Mouse (Mus musculus) hindbrain, postnatal 0 days (tissue): Measurements from ENCODE around the gene Lamp1. TPM values are rescaled to one million over a fixed set of nuclear protein-coding genes. Genes with fewer than 3 reads are reported as not detected.

ENCODE experiments used
- ATAC-seq: fragments of 200-750 bp; cut with Nextera tagmentation; 2 replicates; pipeline ENCODE4 v1.8.0; 2017; ENCODE audit warnings: mild to moderate bottlenecking, moderate TSS enrichment, moderate library complexity
- DNase-seq: peaks from one replicate; pipeline ENCODE4 v3.0.0-alpha.2; 2015; ENCODE audit warnings: low spot score
- H3K27ac ChIP-seq: fragments of 300-500 bp; sonication (generic); 2 replicates; pipeline ENCODE4 v1.5.1; 2014; ENCODE audit warnings: mild to moderate bottlenecking
- H3K27me3 ChIP-seq: fragments of 300-500 bp; sonication (generic); 2 replicates; pipeline ENCODE4 v1.6.1; 2014; ENCODE audit warnings: low read length, mixed read lengths; ENCODE audit not compliant: insufficient read depth
- H3K36me3 ChIP-seq: fragments of 300-500 bp; sonication (generic); 2 replicates; pipeline ENCODE4 v1.6.1; 2014; ENCODE audit warnings: low read length, mixed read lengths; ENCODE audit not compliant: insufficient read depth
- H3K4me1 ChIP-seq: fragments of 300-500 bp; sonication (generic); 2 replicates; pipeline ENCODE4 v1.6.1; 2014; ENCODE audit warnings: antibody characterized with exemption, low read length, mixed read lengths; ENCODE audit not compliant: insufficient read depth
- H3K4me2 ChIP-seq: fragments of 300-500 bp; sonication (generic); 2 replicates; pipeline ENCODE4 v1.6.1; 2014; ENCODE audit warnings: low read depth, mild to moderate bottlenecking, low read length, moderate library complexity, mixed read lengths
- H3K4me3 ChIP-seq: fragments of 300-500 bp; sonication (generic); 2 replicates; pipeline ENCODE4 v1.5.1; 2014; ENCODE audit warnings: low read length
- H3K9ac ChIP-seq: fragments of 300-500 bp; sonication (generic); replicated peaks from 2 replicates; pipeline ENCODE4 v1.6.1; 2014; ENCODE audit warnings: mild to moderate bottlenecking, low read length, moderate library complexity, mixed read lengths
- H3K9me3 ChIP-seq: fragments of 300-500 bp; sonication (generic); 2 replicates; pipeline ENCODE4 v1.6.1; 2016; ENCODE audit warnings: low read length, mixed read lengths
- CTCF ChIP-seq: IDR thresholded peaks from 2 replicates; pipeline ENCODE4 v1.5.1; 2016; ENCODE audit warnings: antibody characterized with exemption, control low read depth, low read depth
- WGBS: fragments of 180-500 bp; shearing (Covaris S2); extraction: QIAGEN DNeasy Blood & Tissue Kit; methylation state at CpG from one replicate; pipeline ENCODE4 v1.1.7; 2014; 5-methylcytosine and 5-hydroxymethylcytosine counted together
- microRNA counts: library from miRNA; unstranded; fragments of <30 nt; microRNA quantifications from one replicate; lab custom pipeline; 2015
- microRNA-seq, 2 experiments: library from miRNA; unstranded; fragments of <30 nt; microRNA quantifications; one replicate each; pipeline ENCODE4; 2016
- polyA plus RNA-seq: library from polyadenylated mRNA; unstranded; fragments of >200 nt; fragmentation: Nextera tagmentation; extraction: Ambion mirVana; gene quantifications from 2 replicates; pipeline ENCODE4 v1.2.1, GENCODE M21; 2015
- total RNA-seq: library from RNA; depleted of rRNA; stranded (reverse); fragments of >200 nt; gene quantifications from 2 replicates; pipeline ENCODE4 v1.2.3, GENCODE M21; 2014; rRNA removed

Gene Lamp1
- total and polyA plus RNA-seq, 2 experiments from 2014 or later: 341 to 402 TPM

DNA sequence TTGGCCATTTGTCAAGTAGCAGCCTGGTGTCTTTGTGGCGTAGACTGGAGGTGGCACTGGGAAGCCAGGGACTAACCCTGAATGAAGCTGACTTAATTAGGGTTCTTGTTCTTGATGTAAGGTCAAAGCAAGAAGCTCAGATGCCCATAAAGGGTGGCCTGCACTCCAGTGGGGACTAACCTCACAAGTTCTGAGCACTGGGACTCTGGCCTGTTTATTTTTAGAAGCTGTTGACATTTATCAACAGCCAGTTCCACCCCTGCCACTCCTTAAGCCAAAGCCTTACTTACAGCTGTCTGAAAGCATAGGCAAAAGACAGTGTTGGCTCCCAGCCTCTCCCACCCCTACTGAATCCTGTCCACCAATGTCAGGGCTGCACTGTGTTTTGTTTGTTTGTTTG is 50.8 kb downstream of the Lamp1 start:
- no peaks in the 10 kb centered on the region for H3K4me1 ChIP-seq
- H3K9me3 ChIP-seq: no peaks in the 10 kb centered on the region
- no peak overlapping the region for H3K9ac ChIP-seq
- no peaks in the 10 kb centered on the region for H3K27me3 ChIP-seq
- no peak overlapping the region for H3K4me3 ChIP-seq
- H3K4me2 ChIP-seq: no peak overlapping the region
- DNase-seq: no peak
- H3K36me3 ChIP-seq: no peaks in the 10 kb centered on the region
- no peak for TF ChIP-seq CTCF
- no peak overlapping the region for H3K27ac ChIP-seq
- 48% methylated on average over 1 of the region's 1 CpGs for WGBS
- no peak for ATAC-seq

GRCm38 (mm10) chr8:13213479-13214268 is 54.7 kb downstream of the Lamp1 start:
- Histone ChIP-seq H3K4me3 (no peak overlapping the region), H3K27ac (peak overlapping the region; percentile 9; the same call in 1 of the 2 replicates), H3K27me3 (no peaks in the 10 kb centered on the region), H3K9ac (no peak overlapping the region), H3K9me3 (no peaks in the 10 kb centered on the region), H3K36me3 (no peaks in the 10 kb centered on the region), H3K4me1 (no peaks in the 10 kb centered on the region), H3K4me2 (peak overlapping the region; percentile 29; the same call in 1 of the 2 replicates)
- DNase-seq: peak; percentile 91
- WGBS: 25% methylated on average over 10 of the region's 10 CpGs
- peak; percentile 91 for ATAC-seq
- peak; percentile 91 for TF ChIP-seq CTCF

GRCm38 (mm10) chr8:13216386-13216785 is 57.4 kb downstream of the Lamp1 start:
- Histone ChIP-seq H3K36me3 (no peaks in the 10 kb centered on the region), H3K9ac (no peak overlapping the region), H3K4me2 (no peak overlapping the region), H3K9me3 (no peaks in the 10 kb centered on the region), H3K4me3 (no peak overlapping the region), H3K27me3 (no peaks in the 10 kb centered on the region), H3K27ac (no peak overlapping the region), H3K4me1 (no peaks in the 10 kb centered on the region)
- TF ChIP-seq CTCF: no peak
- WGBS: 78% methylated on average over 8 of the region's 8 CpGs
- ATAC-seq (no peak), DNase-seq (no peak)

GRCm38 (mm10) chr8:13217093-13217492 is 58.1 kb downstream of the Lamp1 start:
- no peaks in the 10 kb centered on the region for H3K9me3 ChIP-seq
- TF ChIP-seq CTCF: no peak
- H3K4me1 ChIP-seq: no peaks in the 10 kb centered on the region
- H3K9ac ChIP-seq: no peak overlapping the region
- 71% methylated on average over 5 of the region's 5 CpGs for WGBS
- no peak overlapping the region for H3K27ac ChIP-seq
- DNase-seq (no peak), ATAC-seq (no peak)
- H3K36me3 ChIP-seq: no peaks in the 10 kb centered on the region
- no peak overlapping the region for H3K4me2 ChIP-seq
- no peaks in the 10 kb centered on the region for H3K27me3 ChIP-seq
- no peak overlapping the region for H3K4me3 ChIP-seq

DNA sequence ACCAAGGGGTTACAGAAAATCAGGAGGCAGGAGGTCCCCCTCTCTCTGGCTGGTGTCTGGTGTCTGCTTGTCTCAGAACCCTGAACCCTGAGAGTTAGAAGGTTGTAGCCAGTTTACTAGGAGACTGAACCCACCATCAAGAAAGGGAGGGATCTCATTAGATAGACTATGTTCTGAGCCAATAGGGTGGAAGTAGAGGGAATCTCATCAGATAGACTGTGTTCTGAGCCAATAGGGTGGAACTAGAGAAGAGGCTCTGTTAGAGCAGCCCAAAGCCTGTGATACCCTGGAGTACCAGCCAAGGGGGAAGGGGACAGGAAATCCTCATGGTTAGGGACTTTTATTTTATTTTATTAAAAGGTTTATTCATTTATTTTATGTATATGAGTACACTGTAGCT is 59.0 kb downstream of the Lamp1 start:
- Histone ChIP-seq H3K4me2 (no peak overlapping the region), H3K4me1 (no peaks in the 10 kb centered on the region)

GRCm38 (mm10) chr8:13218441-13218840 is 59.5 kb downstream of the Lamp1 start:
- DNase-seq (no peak), ATAC-seq (no peak)
- Histone ChIP-seq H3K27ac (no peak overlapping the region), H3K9me3 (no peaks in the 10 kb centered on the region), H3K27me3 (no peaks in the 10 kb centered on the region), H3K4me3 (no peak overlapping the region), H3K4me1 (no peaks in the 10 kb centered on the region), H3K4me2 (no peak overlapping the region), H3K36me3 (no peaks in the 10 kb centered on the region), H3K9ac (no peak overlapping the region)
- WGBS: 86% methylated on average over 4 of the region's 4 CpGs
- no peak for TF ChIP-seq CTCF

More for the DNA sequence above, 59.0 kb downstream of the Lamp1 start:
- no peak for DNase-seq
- no peaks in the 10 kb centered on the region for H3K27me3 ChIP-seq
- no peaks in the 10 kb centered on the region for H3K9me3 ChIP-seq
- no peak overlapping the region for H3K9ac ChIP-seq
- no peak for ATAC-seq
- TF ChIP-seq CTCF: no peak
- no peak overlapping the region for H3K4me3 ChIP-seq
- H3K27ac ChIP-seq: no peak overlapping the region
- no peaks in the 10 kb centered on the region for H3K36me3 ChIP-seq

DNA sequence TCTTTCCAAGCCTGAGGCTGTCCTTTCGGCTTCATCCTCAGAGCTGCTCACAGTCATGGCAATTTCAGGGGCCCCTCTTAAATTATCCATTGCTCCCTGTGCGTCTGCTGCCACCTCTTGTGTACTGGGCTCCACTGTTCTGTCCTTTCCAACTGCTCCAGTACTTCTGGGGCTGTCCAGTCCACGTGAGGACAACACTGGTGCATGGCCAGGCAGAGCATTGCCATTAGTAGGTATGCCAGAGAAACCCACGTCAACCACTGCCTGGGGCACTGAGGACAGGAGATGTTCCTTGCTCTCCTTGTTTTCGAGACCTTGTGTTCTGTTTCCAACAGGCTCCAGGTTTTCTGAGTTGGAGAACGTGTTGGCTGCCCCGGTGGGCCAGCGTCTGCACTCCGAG is 65.5 kb downstream of the Lamp1 start:
- Histone ChIP-seq H3K4me2 (no peak overlapping the region), H3K27ac (no peak overlapping the region), H3K9me3 (no peaks in the 10 kb centered on the region), H3K27me3 (no peaks in the 10 kb centered on the region), H3K4me3 (no peak overlapping the region), H3K36me3 (no peaks in the 10 kb centered on the region), H3K9ac (no peak overlapping the region), H3K4me1 (no peaks in the 10 kb centered on the region)
- 83% methylated on average over 9 of the region's 9 CpGs for WGBS
- DNase-seq (no peak), ATAC-seq (no peak)
- TF ChIP-seq CTCF: no peak

MicroRNA genes within 50 kb of the gene (microRNA counts, 519-probe panel; counts per million panel counts)
- microRNA mmu-miR-1968 (lab: Ali Mortazavi, UCI): not detected

Small RNA genes within 50 kb of the gene (microRNA-seq; reads per million reads assigned to microRNA genes)
- gene Mir1968: 13.9 to 15.4 reads per million in 2 experiments
- gene Mir7065: 0 reads per million in 2 experiments

Other genes with a start within 250 kb of the Lamp1 start
- gene F7, start 133.1 kb upstream of the Lamp1 start, total RNA-seq: 0.10 TPM in 1 of 2 replicates, not detected in the other
- gene F7, start 133.1 kb upstream of the Lamp1 start, polyA plus RNA-seq: not detected in 2 replicates
- 0.05 TPM in 1 of 2 replicates, not detected in the other for gene F10, start 121.9 kb upstream of the Lamp1 start, total RNA-seq
- 0.14 and 0.34 TPM in 2 replicates for gene F10, start 121.9 kb upstream of the Lamp1 start, polyA plus RNA-seq
- gene Proz, start 98.2 kb upstream of the Lamp1 start, total RNA-seq: not detected in 2 replicates
- 0.40 and 0.58 TPM in 2 replicates for gene Proz, start 98.2 kb upstream of the Lamp1 start, polyA plus RNA-seq
- gene Pcid2, start 53.7 kb upstream of the Lamp1 start, total RNA-seq: 28.6 and 29.1 TPM in 2 replicates
- 29.3 and 31.5 TPM in 2 replicates for gene Pcid2, start 53.7 kb upstream of the Lamp1 start, polyA plus RNA-seq
- gene Cul4a, start 53.5 kb upstream of the Lamp1 start, total RNA-seq: 118 and 127 TPM in 2 replicates
- 57.9 and 60.6 TPM in 2 replicates for gene Cul4a, start 53.5 kb upstream of the Lamp1 start, polyA plus RNA-seq
- 12.8 and 14.8 TPM in 2 replicates for gene Grtp1, start 41.5 kb downstream of the Lamp1 start, total RNA-seq
- gene Grtp1, start 41.5 kb downstream of the Lamp1 start, polyA plus RNA-seq: 17.1 and 18.1 TPM in 2 replicates
- gene Adprhl1, start 95.0 kb downstream of the Lamp1 start, total RNA-seq: 2.3 TPM in 1 of 2 replicates, not detected in the other
- 0.14 and 0.50 TPM in 2 replicates for gene Adprhl1, start 95.0 kb downstream of the Lamp1 start, polyA plus RNA-seq
- gene Dcun1d2, start 129.0 kb downstream of the Lamp1 start, total RNA-seq: 27.3 and 33.8 TPM in 2 replicates
- 24.9 and 25.1 TPM in 2 replicates for gene Dcun1d2, start 129.0 kb downstream of the Lamp1 start, polyA plus RNA-seq
- gene Tmco3, start 129.0 kb downstream of the Lamp1 start, total RNA-seq: 30.9 and 31.3 TPM in 2 replicates
- gene Tmco3, start 129.0 kb downstream of the Lamp1 start, polyA plus RNA-seq: 31.8 and 33.5 TPM in 2 replicates
- 66.3 and 74.1 TPM in 2 replicates for gene Tfdp1, start 179.6 kb downstream of the Lamp1 start, total RNA-seq
- gene Tfdp1, start 179.6 kb downstream of the Lamp1 start, polyA plus RNA-seq: 85.1 and 86.2 TPM in 2 replicates
- gene Atp4b, start 237.7 kb downstream of the Lamp1 start, total RNA-seq: not detected in 2 replicates
- gene Atp4b, start 237.7 kb downstream of the Lamp1 start, polyA plus RNA-seq: not detected in 2 replicates
- gene Grk1, start 245.9 kb downstream of the Lamp1 start, total RNA-seq: not detected in 2 replicates
- gene Grk1, start 245.9 kb downstream of the Lamp1 start, polyA plus RNA-seq: not detected in 2 replicates